In the genomic region with DNA sequence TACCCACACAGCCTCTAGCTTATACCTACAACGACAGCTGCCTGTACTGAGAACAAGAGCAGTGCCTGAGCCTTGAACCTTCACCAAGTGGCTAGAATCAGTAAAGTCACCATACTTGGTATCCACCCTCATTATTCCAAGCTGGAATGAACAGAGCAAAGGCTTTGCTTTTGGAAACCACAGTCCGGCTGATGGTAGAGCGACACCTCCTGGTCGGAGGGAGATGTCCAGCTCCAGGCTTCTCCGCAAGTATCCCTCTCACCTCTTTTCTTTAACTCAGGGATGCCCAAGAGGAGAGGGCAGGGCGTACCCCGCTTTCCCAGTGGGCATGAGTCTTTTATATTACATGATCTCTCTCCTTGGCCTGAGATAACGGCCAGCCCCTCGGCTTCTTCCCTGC, we compare ENCODE assay signal across 10 mouse cellular contexts. TPM values are rescaled to one million over a fixed set of nuclear protein-coding genes. Genes with fewer than 3 reads are reported as not detected.
A peak's percentile ranks its signal among the peaks of the same experiment; 100 is the strongest.
DNase-seq lines count a peak whose midpoint lies in the region; ATAC-seq and TF ChIP-seq lines count a peak whose summit lies in the region.
"Had no signal": no experiment of that assay in that cellular context is flagged by ENCODE, and none has a peak within 500 bp of the region (broad histone marks: within the 10 kb centered on the region; RNA-seq: fewer than 3 reads in every experiment).

No protein-coding gene starts in this region.

- 51% methylated on average over 9 of the region's 9 CpGs for WGBS in hindbrain, postnatal 0 days
- 51% methylated on average over 9 of the region's 9 CpGs for whole genome bisulfite sequencing in hindbrain, embryonic 12.5 days
- WGBS in midbrain, embryonic 13.5 days, result 51% methylated on average over 9 of the region's 9 CpGs
- WGBS in forebrain, embryonic 14.5 days, result 52% methylated on average over 9 of the region's 9 CpGs

- H3K27ac ChIP-seq in hindbrain, postnatal 0 days, result no peak overlapping the region
- H3K27ac ChIP-seq in hindbrain, embryonic 12.5 days, result no peak overlapping the region
- H3K27ac ChIP-seq in midbrain, embryonic 13.5 days, result no peak overlapping the region
- H3K27ac ChIP-seq in forebrain, embryonic 14.5 days (ENCODE audit: low read depth, low read length), result no peak overlapping the region
- H3K27ac ChIP-seq: midbrain, embryonic 12.5 days had no signal

- H3K4me3 ChIP-seq in hindbrain, postnatal 0 days (ENCODE audit: low read length), result no peak overlapping the region
- H3K4me3 ChIP-seq in hindbrain, embryonic 12.5 days, result no peak overlapping the region
- no peak overlapping the region for H3K4me3 ChIP-seq in C2C12 (ENCODE audit: insufficient read depth, poor library complexity, severe bottlenecking)
- H3K4me3 ChIP-seq in midbrain, embryonic 13.5 days (replicated peaks), result no peak overlapping the region
- no peak overlapping the region for H3K4me3 ChIP-seq in forebrain, embryonic 14.5 days (ENCODE audit: low read depth, low read length)
- H3K4me3 ChIP-seq: heart, embryonic 13.5 days; midbrain, embryonic 12.5 days had no signal

- no peak for ATAC-seq in hindbrain, postnatal 0 days
- no peak for ATAC-seq in hindbrain, embryonic 12.5 days (ENCODE audit: low FRiP score)
- ATAC-seq in midbrain, embryonic 13.5 days, result no peak
- no peak for ATAC-seq in forebrain, embryonic 14.5 days

- peak; percentile 39 for DNase-seq in hindbrain, postnatal 0 days (ENCODE audit: low spot score)
- DNase-seq in MN1 (ENCODE audit: low spot score), result peak; percentile 44
- peak; percentile 41 for DNase-seq in hindlimb bud, embryonic 11.5 days (ENCODE audit: extremely low spot score, low read depth, low spot score)
- no peak for DNase-seq in thymus, postnatal 36 days
- no peak for DNase-seq in forebrain, embryonic 14.5 days (ENCODE audit: low spot score)

- H3K9ac ChIP-seq in hindbrain, postnatal 0 days (replicated peaks; ENCODE audit: low read length), result no peak overlapping the region
- no peak overlapping the region for H3K9ac ChIP-seq in hindbrain, embryonic 12.5 days
- H3K9ac ChIP-seq in midbrain, embryonic 13.5 days (replicated peaks), result no peak overlapping the region
- no peak overlapping the region for H3K9ac ChIP-seq in forebrain, embryonic 14.5 days (ENCODE audit: low read length)
- H3K9ac ChIP-seq: heart, embryonic 13.5 days; midbrain, embryonic 12.5 days had no signal

- no peak overlapping the region for H3ac ChIP-seq in C2C12 (ENCODE audit: control insufficient read depth, insufficient read length, low read depth)

- no peaks in the 10 kb centered on the region for H3K27me3 ChIP-seq in hindbrain, postnatal 0 days (ENCODE audit: insufficient read depth, low read length)
- H3K27me3 ChIP-seq in hindbrain, embryonic 12.5 days, result peaks cover 25% of the 10 kb centered on the region
- H3K27me3 ChIP-seq in C2C12 (ENCODE audit: control insufficient read depth, insufficient read depth, insufficient read length), result no peaks in the 10 kb centered on the region
- peaks cover 13% of the 10 kb centered on the region; the same call in 1 of the 2 replicates for H3K27me3 ChIP-seq in midbrain, embryonic 13.5 days
- H3K27me3 ChIP-seq in forebrain, embryonic 14.5 days (replicated peaks; ENCODE audit: control insufficient read depth, insufficient read depth, low read length), result no peaks in the 10 kb centered on the region

- H3K79me3 ChIP-seq in C2C12 (ENCODE audit: low read depth), result no peaks in the 10 kb centered on the region

- H3K4me2 ChIP-seq in hindbrain, postnatal 0 days (ENCODE audit: low read depth, low read length), result no peak overlapping the region
- H3K4me2 ChIP-seq in hindbrain, embryonic 12.5 days (replicated peaks), result no peak overlapping the region
- H3K4me2 ChIP-seq in midbrain, embryonic 13.5 days (replicated peaks), result no peak overlapping the region
- no peak overlapping the region for H3K4me2 ChIP-seq in forebrain, embryonic 14.5 days (ENCODE audit: low read length)
- H3K4me2 ChIP-seq: heart, embryonic 13.5 days; midbrain, embryonic 12.5 days had no signal

- H3K36me3 ChIP-seq in hindbrain, postnatal 0 days (ENCODE audit: insufficient read depth, low read length), result no peaks in the 10 kb centered on the region
- H3K36me3 ChIP-seq in hindbrain, embryonic 12.5 days, result no peaks in the 10 kb centered on the region
- no peaks in the 10 kb centered on the region for H3K36me3 ChIP-seq in C2C12 (ENCODE audit: control insufficient read depth, insufficient read depth)
- no peaks in the 10 kb centered on the region for H3K36me3 ChIP-seq in midbrain, embryonic 13.5 days
- H3K36me3 ChIP-seq in forebrain, embryonic 14.5 days (ENCODE audit: control insufficient read depth, insufficient read depth, low read length), result no peaks in the 10 kb centered on the region
- H3K36me3 ChIP-seq: midbrain, embryonic 12.5 days had no signal

- no peaks in the 10 kb centered on the region for H3K9me3 ChIP-seq in hindbrain, postnatal 0 days (ENCODE audit: low read length)
- H3K9me3 ChIP-seq in hindbrain, embryonic 12.5 days (replicated peaks), result no peaks in the 10 kb centered on the region
- H3K9me3 ChIP-seq in midbrain, embryonic 13.5 days, result no peaks in the 10 kb centered on the region
- H3K9me3 ChIP-seq in forebrain, embryonic 14.5 days (replicated peaks; ENCODE audit: control insufficient read depth, low read length), result no peaks in the 10 kb centered on the region
- H3K9me3 ChIP-seq: heart, embryonic 13.5 days; midbrain, embryonic 12.5 days had no signal

- TF ChIP-seq CTCF in hindbrain, postnatal 0 days (IDR thresholded peaks at IDR 0.05; ENCODE audit: low read depth), result peak; percentile 65
- peak; percentile 69 for TF ChIP-seq CTCF in C2C12 (IDR thresholded peaks at IDR 0.05; ENCODE audit: control insufficient read depth, insufficient read depth, insufficient read length)

- no peaks in the 10 kb centered on the region for H3K79me2 ChIP-seq in C2C12 (ENCODE audit: control insufficient read depth, insufficient read depth)

- no peaks in the 10 kb centered on the region; the same call in 1 of the 2 replicates for H3K4me1 ChIP-seq in hindbrain, postnatal 0 days (ENCODE audit: insufficient read depth, low read length)
- peaks cover 10% of the 10 kb centered on the region for H3K4me1 ChIP-seq in hindbrain, embryonic 12.5 days
- peaks cover 14% of the 10 kb centered on the region for H3K4me1 ChIP-seq in midbrain, embryonic 13.5 days (replicated peaks)
- no peaks in the 10 kb centered on the region for H3K4me1 ChIP-seq in forebrain, embryonic 14.5 days (ENCODE audit: control insufficient read depth, insufficient read depth, low read length)

TF ChIP-seq in C2C12, 6 proteins besides CTCF, POLR2A, EP300 and RAD21:
- TF ChIP-seq MYOD1 (IDR thresholded peaks at IDR 0.05; ENCODE audit: control insufficient read depth, insufficient read length, low read depth), result no peak
- no peak for TF ChIP-seq CEBPB (IDR thresholded peaks at IDR 0.05; ENCODE audit: low read depth)
- TF ChIP-seq FOSL1 (IDR thresholded peaks at IDR 0.05; ENCODE audit: insufficient read depth, low read length, poor library complexity, severe bottlenecking), result no peak

RNA-seq across cellular contexts. Expression of gene Srarp, which starts 6.1 kb away (rescaled TPM):
- total RNA-seq in hindbrain, postnatal 0 days (2014; rRNA removed), result 5.8 and 9.9 TPM in 2 replicates
- polyA plus RNA-seq in hindbrain, postnatal 0 days (2015; fragmentation: Nextera tagmentation; extraction: Ambion mirVana), result 0.33 and 0.54 TPM in 2 replicates
- polyA plus RNA-seq in hindbrain, embryonic 12.5 days (2016; fragmentation: Nextera tagmentation; extraction: Ambion mirVana), result not detected in 2 replicates
- not detected for polyA plus RNA-seq in C2C12 (2012; fragmentation: generic; extraction: Trizol)
- polyA plus RNA-seq in midbrain, embryonic 13.5 days (2015; fragmentation: Nextera tagmentation; extraction: Ambion mirVana), result not detected in 2 replicates
- polyA plus RNA-seq in forebrain, embryonic 14.5 days (2014; fragmentation: Nextera tagmentation; extraction: Ambion mirVana), result 0.33 TPM in 1 of 2 replicates, not detected in the other
- polyA plus RNA-seq: heart, embryonic 13.5 days had no signal

RNA-seq across cellular contexts. Expression of gene Hspb7, which starts 9.3 kb away (rescaled TPM):
- total RNA-seq in hindbrain, postnatal 0 days (2014; rRNA removed), result 0.32 TPM in 1 of 2 replicates, not detected in the other
- 0.06 and 0.08 TPM in 2 replicates for polyA plus RNA-seq in hindbrain, postnatal 0 days (2015; fragmentation: Nextera tagmentation; extraction: Ambion mirVana)
- 0.10 TPM in 1 of 2 replicates, not detected in the other for polyA plus RNA-seq in hindbrain, embryonic 12.5 days (2016; fragmentation: Nextera tagmentation; extraction: Ambion mirVana)
- 0.30 TPM for polyA plus RNA-seq in C2C12 (2012; fragmentation: generic; extraction: Trizol)
- not detected in 2 replicates for polyA plus RNA-seq in midbrain, embryonic 13.5 days (2015; fragmentation: Nextera tagmentation; extraction: Ambion mirVana)
- polyA plus RNA-seq in forebrain, embryonic 14.5 days (2014; fragmentation: Nextera tagmentation; extraction: Ambion mirVana), result not detected in 2 replicates

RNA-seq across cellular contexts. Expression of gene Clcnkb, which starts 14.0 kb away (rescaled TPM):
- total RNA-seq in hindbrain, postnatal 0 days (2014; rRNA removed), result 5.0 TPM in 1 of 2 replicates, not detected in the other
- polyA plus RNA-seq in hindbrain, postnatal 0 days (2015; fragmentation: Nextera tagmentation; extraction: Ambion mirVana), result 0.19 and 0.38 TPM in 2 replicates
- polyA plus RNA-seq in hindbrain, embryonic 12.5 days (2016; fragmentation: Nextera tagmentation; extraction: Ambion mirVana), result not detected in 2 replicates
- not detected for polyA plus RNA-seq in C2C12 (2012; fragmentation: generic; extraction: Trizol)
- polyA plus RNA-seq in midbrain, embryonic 13.5 days (2015; fragmentation: Nextera tagmentation; extraction: Ambion mirVana), result not detected in 2 replicates
- not detected in 2 replicates for polyA plus RNA-seq in forebrain, embryonic 14.5 days (2014; fragmentation: Nextera tagmentation; extraction: Ambion mirVana)
- polyA plus RNA-seq: midbrain, embryonic 12.5 days had no signal

RNA-seq across cellular contexts. Expression of gene Zbtb17, which starts 14.6 kb away (rescaled TPM):
- 34.8 and 36.2 TPM in 2 replicates for total RNA-seq in hindbrain, postnatal 0 days (2014; rRNA removed)
- 28.2 and 28.8 TPM in 2 replicates for polyA plus RNA-seq in hindbrain, postnatal 0 days (2015; fragmentation: Nextera tagmentation; extraction: Ambion mirVana)
- polyA plus RNA-seq in hindbrain, embryonic 12.5 days (2016; fragmentation: Nextera tagmentation; extraction: Ambion mirVana), result 50.7 and 56.6 TPM in 2 replicates
- 30.3 TPM for polyA plus RNA-seq in C2C12 (2012; fragmentation: generic; extraction: Trizol)
- 54.7 and 61.0 TPM in 2 replicates for polyA plus RNA-seq in midbrain, embryonic 13.5 days (2015; fragmentation: Nextera tagmentation; extraction: Ambion mirVana)
- polyA plus RNA-seq in forebrain, embryonic 14.5 days (2014; fragmentation: Nextera tagmentation; extraction: Ambion mirVana), result 41.3 and 46.5 TPM in 2 replicates

RNA-seq across cellular contexts. Expression of gene Clcnka, which starts 31.3 kb away (rescaled TPM):
- total RNA-seq in hindbrain, postnatal 0 days (2014; rRNA removed), result 1.1 and 1.2 TPM in 2 replicates
- 0.95 and 0.98 TPM in 2 replicates for polyA plus RNA-seq in hindbrain, postnatal 0 days (2015; fragmentation: Nextera tagmentation; extraction: Ambion mirVana)
- 0.66 and 1.3 TPM in 2 replicates for polyA plus RNA-seq in hindbrain, embryonic 12.5 days (2016; fragmentation: Nextera tagmentation; extraction: Ambion mirVana)
- not detected for polyA plus RNA-seq in C2C12 (2012; fragmentation: generic; extraction: Trizol)
- 0.09 TPM in 1 of 2 replicates, not detected in the other for polyA plus RNA-seq in midbrain, embryonic 13.5 days (2015; fragmentation: Nextera tagmentation; extraction: Ambion mirVana)
- polyA plus RNA-seq in forebrain, embryonic 14.5 days (2014; fragmentation: Nextera tagmentation; extraction: Ambion mirVana), result not detected in 2 replicates
- polyA plus RNA-seq: heart, embryonic 13.5 days; midbrain, embryonic 12.5 days had no signal

Comparison
In these comparisons a context has a peak if more than half of its experiments do, and no peak if none do; other contexts are left out.
1. DNase-seq: peak in hindbrain, postnatal 0 days (single experiment), MN1 (single experiment) and hindlimb bud, embryonic 11.5 days (single experiment); none in thymus, postnatal 36 days (0 of 2) and forebrain, embryonic 14.5 days (single experiment).